Mouse (Mus musculus) mouse embryonic stem cell (cell line): ENCODE data around the gene Gm5901.
"Not testable (repeated sequence)": the region's sequence is repeated elsewhere in the genome, so short reads cannot be mapped to it uniquely, and the experiment has no call there.

ENCODE experiments used
- in situ Hi-C, 2 experiments: fragments of 300-500 bp; cut with MboI; formaldehyde crosslinking; loops; 1 replicate in 1 of 2; 3 replicates in 1 of 2; pipeline ENCODE4 v1.14.3; 2019 to 2020; ENCODE audit warnings: low sequenced_read_pairs in 2 of 2, low pct_unique_long_range_greater_than_20kb in 1 of 2, mixed read lengths in 1 of 2; ENCODE audit not compliant: unreplicated experiment in 1 of 2

Gm5901 gene

DNA sequence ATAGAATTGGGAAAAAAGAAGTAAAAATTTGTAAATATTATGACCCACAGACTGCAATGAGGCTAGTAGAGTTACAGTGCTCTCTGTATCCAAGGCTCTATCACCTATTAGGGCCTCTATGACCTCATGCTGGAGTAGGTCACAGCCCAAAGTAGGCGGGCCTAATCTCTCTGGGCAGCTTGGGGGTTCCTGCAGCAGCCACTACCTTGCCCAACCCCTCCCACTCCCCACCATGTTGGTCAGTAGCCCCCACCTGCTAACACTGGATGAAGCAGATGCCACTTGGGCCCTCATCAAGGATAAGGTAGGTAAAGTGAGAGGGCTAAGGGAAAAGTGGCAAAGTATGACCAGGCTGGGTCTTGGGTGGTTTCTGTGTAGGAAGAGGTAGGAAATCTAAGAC is at the start of gene Gm5901:
Gm5901 (plus strand) TSS at position 173 of the 400 bp plus-strand sequence.
- in situ Hi-C loops, result loop anchor here in 1 of 2 experiments (25.0 kb wide), 1 partner anchor 1138 kb away; the partner anchor contains the start of gene Trim34a

DNA sequence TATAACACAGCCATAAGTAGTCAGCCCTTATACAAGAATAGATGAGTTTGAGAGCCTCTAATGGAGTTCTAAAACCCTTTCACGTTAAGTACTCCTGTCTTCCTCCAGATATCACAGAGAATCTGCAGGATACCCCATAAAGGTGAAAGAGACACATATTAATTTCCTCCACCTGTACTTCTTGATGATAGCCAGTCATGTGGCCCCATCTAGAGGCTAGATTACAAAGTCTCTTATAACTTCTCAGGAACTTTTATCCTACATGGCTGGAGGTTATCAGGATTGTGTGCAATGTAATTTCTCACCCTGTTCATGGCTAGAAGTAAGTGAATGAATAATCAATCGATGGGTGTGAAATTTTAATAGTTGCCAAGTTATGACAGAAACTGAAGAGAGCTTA is 49.5 kb upstream of the Gm5901 start:
- in situ Hi-C loops, result no loop called here

- in situ Hi-C loops, result no loop called here
Observed at GRCm38 (mm10) chr7:105334004-105334403, 40.8 kb upstream of the Gm5901 start, which contains the start of gene Olfr690. Gene Olfr690, minus strand, starts transcription at chr7:105334104.

- in situ Hi-C loops, result no loop called here
Observed at GRCm38 (mm10) chr7:105342170-105342569, 32.7 kb upstream of the Gm5901 start, which contains the start of gene Olfr691. Gene Olfr691, minus strand, starts transcription at chr7:105342270.

DNA sequence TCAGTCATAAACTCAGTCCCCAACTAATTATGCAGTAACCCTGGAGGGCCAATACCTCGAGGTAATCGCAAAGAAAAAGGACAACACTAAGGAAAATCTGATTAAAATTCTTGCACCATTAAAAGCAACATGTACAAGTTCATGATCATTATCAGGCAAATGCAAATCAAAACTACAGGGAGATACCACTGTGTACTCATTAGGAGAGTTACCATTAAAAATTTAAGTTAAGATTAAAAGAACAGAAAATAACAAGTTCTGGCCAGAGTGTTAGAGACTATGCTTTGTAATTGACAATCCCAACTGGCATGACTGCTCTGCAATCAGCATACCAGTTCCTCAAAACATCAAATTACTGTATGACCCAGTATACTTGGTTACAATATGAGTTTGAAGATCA is 32.1 kb upstream of the Gm5901 start:
- in situ Hi-C loops, result no loop called here

DNA sequence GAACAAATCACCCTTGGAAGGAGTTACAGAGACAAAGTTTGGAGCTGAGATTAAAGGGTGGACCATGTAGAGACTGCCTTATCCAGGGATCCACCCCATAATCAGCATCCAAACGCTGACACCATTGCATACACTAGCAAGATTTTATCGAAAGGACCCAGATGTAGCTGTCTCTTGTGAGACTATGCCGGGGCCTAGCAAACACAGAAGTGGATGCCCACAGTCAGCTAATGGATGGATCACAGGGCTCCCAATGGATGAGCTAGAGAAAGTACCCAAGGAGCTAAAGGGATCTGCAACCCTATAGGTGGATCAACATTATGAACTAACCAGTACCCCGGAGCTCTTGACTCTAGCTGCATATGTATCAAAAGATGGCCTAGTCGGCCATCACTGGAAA is 18.8 kb upstream of the Gm5901 start:
- in situ Hi-C loops, result not testable (repeated sequence)

DNA sequence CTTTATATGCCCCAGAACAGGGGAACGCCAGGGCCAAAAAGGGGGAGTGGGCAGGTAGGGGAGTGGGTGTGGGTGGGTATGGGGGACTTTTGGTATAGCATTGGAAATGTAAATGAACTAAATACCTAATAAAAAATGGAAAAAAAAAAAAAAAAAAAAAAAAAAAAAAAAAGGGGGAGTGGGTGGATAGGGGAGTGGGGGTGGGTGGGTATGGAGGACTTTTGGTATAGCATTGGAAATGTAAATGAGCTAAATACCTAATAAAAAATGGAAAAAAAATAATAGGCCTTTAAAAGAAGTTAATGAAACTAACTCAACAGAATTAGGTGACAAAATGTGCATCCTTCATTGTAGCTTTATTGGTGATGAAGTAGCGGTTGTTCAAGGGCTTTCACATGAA is 18.4 kb upstream of the Gm5901 start:
- in situ Hi-C loops, result not testable (repeated sequence)

- in situ Hi-C loops, result no loop called here
Observed at GRCm38 (mm10) chr7:105361713-105362112, 13.1 kb upstream of the Gm5901 start.

GRCm38 (mm10) chr7:105367268-105367667 is 7.6 kb upstream of the Gm5901 start:
- in situ Hi-C loops, result no loop called here

DNA sequence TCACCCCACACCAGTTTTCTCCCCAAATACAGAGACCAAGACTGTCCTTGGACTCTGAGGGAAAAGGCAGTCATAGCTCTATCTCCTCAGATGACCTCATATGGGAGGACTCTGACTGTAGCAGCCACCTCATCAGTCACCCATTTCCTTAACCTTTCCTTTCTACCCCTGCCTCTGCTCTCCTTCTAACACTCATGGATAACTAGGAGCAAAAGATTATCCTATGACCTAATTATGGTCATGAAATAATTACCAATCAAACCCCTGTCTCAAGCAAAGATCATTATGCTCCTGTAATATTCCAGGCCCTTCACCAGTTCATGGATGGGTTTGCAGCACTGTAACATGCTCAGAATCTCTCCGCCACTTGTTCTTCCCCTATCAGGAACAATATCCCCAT is 6.9 kb upstream of the Gm5901 start, which contains the start of gene Olfr692:
Olfr692 (plus strand) TSS at position 301 of the 400 bp plus-strand sequence.
- in situ Hi-C loops, result no loop called here

- in situ Hi-C loops, result no loop called here
Observed at GRCm38 (mm10) chr7:105368521-105368920, 6.3 kb upstream of the Gm5901 start.

DNA sequence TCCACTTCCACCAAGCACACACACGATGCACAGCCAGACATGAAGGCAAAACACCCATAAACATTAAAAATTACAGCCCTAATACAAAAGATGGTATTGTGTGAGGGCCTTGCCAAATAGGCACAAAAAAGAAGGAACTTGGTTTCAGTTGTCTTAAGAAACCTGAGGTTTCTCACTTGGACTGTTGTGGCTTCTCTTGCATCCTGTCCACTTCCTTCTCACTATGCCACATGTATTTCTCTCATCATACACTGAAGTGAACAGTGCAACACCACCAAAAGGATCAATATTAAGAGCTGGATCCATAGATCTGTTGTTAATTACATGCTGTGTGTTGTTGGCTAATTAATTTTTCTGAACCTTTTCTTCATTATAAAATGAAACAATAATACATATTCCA is 1.9 kb upstream of the Gm5901 start:
- in situ Hi-C loops, result no loop called here

DNA sequence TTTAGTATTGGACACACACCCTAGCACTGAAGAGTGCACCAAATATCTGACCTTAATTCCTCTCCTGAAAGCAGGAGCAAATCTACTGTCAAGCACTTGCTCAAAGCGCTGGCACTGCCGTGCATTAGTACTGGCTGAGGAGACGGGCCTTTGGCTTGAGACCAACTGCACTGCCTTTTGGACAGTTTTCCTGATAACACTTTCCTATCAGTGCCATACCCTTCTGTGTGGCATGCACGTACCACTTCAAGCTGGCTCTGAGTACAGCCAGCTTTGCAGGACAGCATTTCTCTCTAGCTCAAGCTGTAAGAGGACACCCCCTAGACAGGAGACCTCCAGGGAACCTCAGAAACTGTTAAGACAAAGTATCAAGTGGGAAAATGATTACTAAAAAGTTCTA is 1.3 kb upstream of the Gm5901 start:
- in situ Hi-C loops, result no loop called here

- in situ Hi-C loops, result no loop called here
Observed at GRCm38 (mm10) chr7:105373976-105374375, 862 bp upstream of the Gm5901 start.

GRCm38 (mm10) chr7:105380329-105380728 is 5.5 kb downstream of the Gm5901 start:
- in situ Hi-C loops, result loop anchor here in 1 of 2 experiments (25.0 kb wide), 1 partner anchor 1143 kb away; the partner anchor contains the start of gene Trim34a

- in situ Hi-C loops, result loop anchor here in 1 of 2 experiments (25.0 kb wide), 1 partner anchor 1150 kb away; the partner anchor contains the start of gene Trim34a
Observed at GRCm38 (mm10) chr7:105387696-105388095, 12.9 kb downstream of the Gm5901 start.

DNA sequence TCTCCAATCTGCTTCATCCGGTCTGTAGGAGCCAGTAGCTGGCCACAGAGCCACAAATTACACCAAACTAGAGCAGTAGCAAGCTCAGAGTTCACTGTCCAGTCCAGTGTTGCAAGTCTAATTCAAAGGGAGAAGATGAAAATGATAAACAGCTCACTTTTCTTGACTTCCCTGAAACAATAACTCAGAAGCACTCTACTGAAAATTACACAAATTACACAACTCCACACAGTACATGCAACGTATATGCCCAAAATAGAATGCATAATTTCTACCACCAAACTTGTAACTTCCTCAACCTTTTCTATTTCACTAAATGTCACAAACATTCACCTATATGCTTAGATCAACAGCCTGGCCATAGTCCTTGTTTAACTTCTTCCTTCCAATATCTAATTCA is 15.4 kb downstream of the Gm5901 start:
- in situ Hi-C loops, result loop anchor here in 1 of 2 experiments (25.0 kb wide), 1 partner anchor 1153 kb away; the partner anchor contains the start of gene Trim34a

GRCm38 (mm10) chr7:105394606-105395005 is 19.8 kb downstream of the Gm5901 start:
- in situ Hi-C loops, result loop anchor here in 1 of 2 experiments (25.0 kb wide), 1 partner anchor 1157 kb away; the partner anchor contains the start of gene Trim34a

DNA sequence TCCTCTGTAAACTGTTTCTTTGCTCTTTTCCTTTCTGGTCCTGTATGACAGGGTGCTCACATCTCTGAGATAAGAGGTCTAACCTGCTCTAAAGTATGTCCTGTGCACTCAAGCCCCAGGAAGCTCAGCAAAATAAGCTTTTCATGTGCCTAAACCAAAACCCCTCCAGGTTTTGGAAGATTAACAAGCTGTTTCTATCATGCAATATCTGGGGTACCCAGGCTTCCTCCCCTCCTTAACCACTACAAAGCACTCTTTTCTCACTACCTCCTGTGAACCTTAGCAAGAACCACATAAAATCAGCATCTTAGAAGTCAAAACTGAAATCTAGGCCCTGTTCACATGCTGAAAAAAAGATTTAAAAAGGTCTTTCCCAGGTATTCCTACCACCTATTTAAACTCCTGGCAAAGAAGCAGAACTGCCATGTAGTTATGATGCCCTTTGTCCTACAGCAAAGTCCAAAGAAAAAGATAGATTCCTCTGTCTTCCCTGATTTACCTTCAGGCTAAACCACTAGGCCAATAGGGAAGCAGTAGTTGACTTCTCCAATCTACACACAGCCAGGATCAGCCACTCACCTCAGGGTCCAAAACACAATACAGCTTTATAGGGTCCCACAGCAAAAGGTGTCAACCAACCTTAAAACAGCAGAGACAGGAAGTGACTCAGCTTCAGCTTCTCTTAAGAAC is 20.4 kb downstream of the Gm5901 start:
- in situ Hi-C loops, result loop anchor here in 1 of 2 experiments (25.0 kb wide), 1 partner anchor 1158 kb away; the partner anchor contains the start of gene Trim34a

GRCm38 (mm10) chr7:105396126-105396525 is 21.3 kb downstream of the Gm5901 start:
- in situ Hi-C loops, result loop anchor here in 1 of 2 experiments (25.0 kb wide), 1 partner anchor 1159 kb away; the partner anchor contains the start of gene Trim34a
